Comparison of ENCODE assay signal across 19 mouse cellular contexts in the genomic region with DNA sequence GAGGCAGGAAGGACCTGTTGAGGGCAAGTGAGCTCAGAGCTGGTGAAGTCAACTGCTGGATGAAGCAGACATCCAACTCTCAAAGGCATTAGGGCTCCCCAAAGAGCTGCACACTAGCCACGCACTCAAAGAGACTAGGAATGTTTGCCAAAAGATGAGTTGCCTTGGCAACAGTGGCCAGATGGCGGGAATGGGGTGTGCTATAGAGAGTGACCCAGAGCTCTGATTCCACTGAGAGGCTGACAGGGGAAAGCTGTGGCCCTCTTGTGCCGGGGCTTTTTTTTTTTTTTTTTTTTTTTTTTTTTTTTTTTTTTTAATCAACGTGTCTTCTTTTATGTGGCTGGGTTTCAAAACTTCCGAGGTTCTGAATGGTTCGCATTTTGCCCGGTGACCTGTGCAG.
DNase-seq lines count a peak whose midpoint lies in the region; ATAC-seq and TF ChIP-seq lines count a peak whose summit lies in the region.
"Had no signal": no experiment of that assay in that cellular context is flagged by ENCODE, and none has a peak within 500 bp of the region (broad histone marks: within the 10 kb centered on the region; RNA-seq: fewer than 3 reads in every experiment).

No protein-coding gene starts in this region.

- no peak for TF ChIP-seq CTCF in midbrain, postnatal 0 days (IDR thresholded peaks at IDR 0.05)

- ATAC-seq in intestine, embryonic 14.5 days (replicated peaks; ENCODE audit: low FRiP score, low TSS enrichment, low read depth) = peak; percentile 56
- no peak for ATAC-seq in intestine, embryonic 15.5 days
- peak; percentile 60 for ATAC-seq in forebrain, embryonic 14.5 days
- no peak for ATAC-seq in midbrain, postnatal 0 days (ENCODE audit: low FRiP score)
- ATAC-seq: intestine, postnatal 0 days; Patski had no signal

- no peaks in the 10 kb centered on the region for H3K27me3 ChIP-seq in intestine, embryonic 14.5 days (replicated peaks; ENCODE audit: control insufficient read depth, insufficient read depth, low read length)
- H3K27me3 ChIP-seq in intestine, embryonic 15.5 days (replicated peaks) = no peaks in the 10 kb centered on the region
- no peaks in the 10 kb centered on the region for H3K27me3 ChIP-seq in forebrain, embryonic 14.5 days (replicated peaks; ENCODE audit: control insufficient read depth, insufficient read depth, low read length)
- H3K27me3 ChIP-seq in midbrain, postnatal 0 days (ENCODE audit: insufficient read depth, low read length) = no peaks in the 10 kb centered on the region
- H3K27me3 ChIP-seq: Patski had no signal

- H3K9me3 ChIP-seq in intestine, embryonic 14.5 days (ENCODE audit: control insufficient read depth, low read length) = no peaks in the 10 kb centered on the region
- H3K9me3 ChIP-seq in intestine, embryonic 15.5 days = no peaks in the 10 kb centered on the region
- H3K9me3 ChIP-seq in forebrain, embryonic 14.5 days (replicated peaks; ENCODE audit: control insufficient read depth, low read length) = no peaks in the 10 kb centered on the region
- H3K9me3 ChIP-seq in midbrain, postnatal 0 days (ENCODE audit: low read length) = no peaks in the 10 kb centered on the region

- no peak overlapping the region for H3K9ac ChIP-seq in intestine, embryonic 14.5 days (ENCODE audit: low read length)
- H3K9ac ChIP-seq in intestine, embryonic 15.5 days = no peak overlapping the region
- no peak overlapping the region for H3K9ac ChIP-seq in forebrain, embryonic 14.5 days (ENCODE audit: low read length)
- no peak overlapping the region for H3K9ac ChIP-seq in midbrain, postnatal 0 days (replicated peaks; ENCODE audit: low read length, poor library complexity, severe bottlenecking)

- no peak overlapping the region for H3K27ac ChIP-seq in intestine, embryonic 14.5 days (ENCODE audit: low read depth)
- H3K27ac ChIP-seq in intestine, embryonic 15.5 days = no peak overlapping the region
- H3K27ac ChIP-seq in forebrain, embryonic 14.5 days (ENCODE audit: low read depth, low read length) = no peak overlapping the region
- H3K27ac ChIP-seq in midbrain, postnatal 0 days (ENCODE audit: low read depth, low read length) = no peak overlapping the region
- H3K27ac ChIP-seq: left cerebral cortex, adult 2 months had no signal

- H3K4me1 ChIP-seq in intestine, embryonic 14.5 days (replicated peaks; ENCODE audit: control insufficient read depth, insufficient read depth, low read length) = 0 out of 2 replicates have a peak, but pooled peaks cover 6% of the 10 kb centered on the region
- peaks cover 21% of the 10 kb centered on the region; the same call in 1 of the 2 replicates for H3K4me1 ChIP-seq in intestine, embryonic 15.5 days (replicated peaks)
- H3K4me1 ChIP-seq in forebrain, embryonic 14.5 days (ENCODE audit: control insufficient read depth, insufficient read depth, low read length) = peaks cover 14% of the 10 kb centered on the region
- H3K4me1 ChIP-seq in midbrain, postnatal 0 days (ENCODE audit: insufficient read depth, low read length) = peaks cover 16% of the 10 kb centered on the region

- DNase-seq in intestine, embryonic 14.5 days (ENCODE audit: low spot score) = no peak
- peak; percentile 46 for DNase-seq in brain, adult 2 months (ENCODE audit: low read depth, low spot score)
- DNase-seq in forebrain, embryonic 14.5 days (ENCODE audit: low spot score) = peak; percentile 76
- DNase-seq in midbrain, postnatal 0 days (ENCODE audit: low spot score) = peak; percentile 68
- DNase-seq in adrenal gland, adult 18-20 months (ENCODE audit: low spot score in 2 of 2) = no peak
- no peak for DNase-seq in ovary, adult 18-20 months (ENCODE audit: low spot score)
- no peak for DNase-seq in urinary bladder, postnatal 36 days (ENCODE audit: low spot score in 2 of 2)
- DNase-seq: adrenal gland, postnatal 36 days; cerebellum, adult 8-10 months; gastrocnemius, postnatal 14 days; kidney, postnatal 25 days; liver; lung, postnatal 14 days; right cerebral cortex, adult 18-20 months; thymus, postnatal 14 days had no signal

- H3K4me3 ChIP-seq in intestine, embryonic 14.5 days (ENCODE audit: low read depth, low read length) = no peak overlapping the region
- no peak overlapping the region for H3K4me3 ChIP-seq in intestine, embryonic 15.5 days (replicated peaks)
- no peak overlapping the region for H3K4me3 ChIP-seq in forebrain, embryonic 14.5 days (ENCODE audit: low read depth, low read length)
- no peak overlapping the region for H3K4me3 ChIP-seq in midbrain, postnatal 0 days (ENCODE audit: low read depth, low read length)
- H3K4me3 ChIP-seq: left cerebral cortex, adult 2 months had no signal

- no peaks in the 10 kb centered on the region for H3K36me3 ChIP-seq in intestine, embryonic 14.5 days (ENCODE audit: control insufficient read depth, insufficient read depth, low read length)
- H3K36me3 ChIP-seq in intestine, embryonic 15.5 days = no peaks in the 10 kb centered on the region
- H3K36me3 ChIP-seq in forebrain, embryonic 14.5 days (ENCODE audit: control insufficient read depth, insufficient read depth, low read length) = no peaks in the 10 kb centered on the region
- H3K36me3 ChIP-seq in midbrain, postnatal 0 days (ENCODE audit: insufficient read depth, low read length) = no peaks in the 10 kb centered on the region

- no peak overlapping the region for H3K4me2 ChIP-seq in intestine, embryonic 14.5 days (ENCODE audit: low read length)
- H3K4me2 ChIP-seq in intestine, embryonic 15.5 days (replicated peaks) = no peak overlapping the region
- H3K4me2 ChIP-seq in forebrain, embryonic 14.5 days (ENCODE audit: low read length) = no peak overlapping the region
- H3K4me2 ChIP-seq in midbrain, postnatal 0 days (ENCODE audit: low read depth, low read length, poor library complexity, severe bottlenecking) = no peak overlapping the region

- 54% methylated on average over 7 of the region's 7 CpGs for WGBS in intestine, embryonic 14.5 days
- WGBS in intestine, embryonic 15.5 days = 59% methylated on average over 7 of the region's 7 CpGs
- 11% methylated on average over 7 of the region's 7 CpGs for WGBS in forebrain, embryonic 14.5 days
- WGBS in midbrain, postnatal 0 days = 21% methylated on average over 7 of the region's 7 CpGs

Comparison
In these comparisons a context has a peak if more than half of its experiments do, and no peak if none do; other contexts are left out.
1. ATAC-seq: peak in intestine, embryonic 14.5 days (single experiment) and forebrain, embryonic 14.5 days (single experiment); none in intestine, embryonic 15.5 days (single experiment) and midbrain, postnatal 0 days (single experiment).
2. DNase-seq: peak in brain, adult 2 months (single experiment), forebrain, embryonic 14.5 days (single experiment) and midbrain, postnatal 0 days (single experiment); none in intestine, embryonic 14.5 days (single experiment), adrenal gland, adult 18-20 months (0 of 2), ovary, adult 18-20 months (single experiment) and urinary bladder, postnatal 36 days (0 of 2).